Mouse (Mus musculus) right cerebral cortex, postnatal 14 days (tissue): ENCODE measurements around the gene Mybpc3.
A peak's percentile ranks its signal among the peaks of the same experiment; 100 is the strongest.
"Not testable (repeated sequence)": the region's sequence is repeated elsewhere in the genome, so short reads cannot be mapped to it uniquely, and the experiment has no call there.

Experiments
- DNase-seq: peaks from one replicate; pipeline ENCODE4 v3.0.0; 2022

Mybpc3 gene

GRCm38 (mm10) chr2:91088987-91089386 lies 29.0 kb upstream of the Mybpc3 start:
- DNase-seq, result no peak

DNA sequence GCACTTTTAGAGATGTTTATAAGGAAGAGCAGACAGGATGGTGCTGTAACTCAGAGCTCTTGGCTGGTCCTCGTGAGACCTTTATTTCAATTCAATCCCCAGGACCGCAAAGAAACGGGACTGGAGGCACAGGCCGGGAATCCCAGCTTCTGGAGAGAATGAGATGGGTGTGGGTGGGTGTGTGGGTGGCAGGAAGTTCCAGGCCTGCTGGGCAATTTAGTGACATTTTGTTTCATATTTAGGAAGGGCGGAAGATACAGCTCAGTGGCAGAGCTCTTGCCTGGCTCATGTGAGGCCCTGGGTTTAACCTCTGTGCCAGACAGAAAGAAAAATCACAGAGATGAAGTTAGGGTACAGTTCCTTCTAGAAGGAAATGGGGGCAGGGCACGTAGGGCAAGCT lies 27.7 kb upstream of the Mybpc3 start:
- no peak for DNase-seq

DNA sequence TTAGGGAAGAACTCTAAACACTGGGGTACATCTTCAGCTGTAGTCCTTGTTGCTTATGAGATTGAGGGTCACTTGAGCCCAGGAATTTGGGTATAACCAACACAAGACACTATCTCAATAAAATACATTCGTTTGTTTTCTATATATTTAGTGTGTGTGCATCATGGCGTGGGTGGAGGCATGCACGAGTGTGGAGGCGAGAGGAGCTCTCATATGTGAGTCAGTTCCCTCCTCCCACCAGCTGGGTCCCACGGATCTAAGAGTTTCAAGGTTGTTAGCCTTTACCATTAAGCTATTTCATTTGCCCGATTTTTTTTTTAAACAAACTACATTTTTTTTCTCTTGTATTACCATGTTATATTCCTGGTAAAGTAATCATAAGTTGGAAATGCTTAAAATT lies 27.1 kb upstream of the Mybpc3 start:
- no peak for DNase-seq

- DNase-seq, result no peak
These were observed 21.4 kb upstream of the Mybpc3 start for GRCm38 (mm10) chr2:91096524-91096923.

DNA sequence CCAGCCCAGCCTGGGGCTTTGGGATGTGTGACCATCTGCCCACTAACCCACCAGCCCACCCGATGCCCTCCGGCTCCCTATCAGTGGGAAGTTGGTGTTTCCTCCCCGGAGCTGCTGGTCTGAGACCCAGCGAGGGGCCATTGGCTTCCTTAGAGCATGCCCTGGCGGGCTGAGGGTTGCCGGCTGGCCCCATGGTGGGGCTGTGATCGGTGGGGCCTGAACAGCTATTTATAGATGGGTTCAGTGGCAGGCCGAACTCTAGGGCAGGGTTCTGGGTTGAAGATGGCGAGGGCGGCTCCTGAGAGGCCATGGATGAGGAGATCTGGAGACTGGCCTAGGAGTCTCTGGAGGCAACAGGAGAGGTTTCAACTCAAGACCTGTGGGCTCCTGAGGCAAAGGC lies 20.9 kb upstream of the Mybpc3 start:
- no peak for DNase-seq

- no peak for DNase-seq
These were observed 19.8 kb upstream of the Mybpc3 start for GRCm38 (mm10) chr2:91098156-91098555.

GRCm38 (mm10) chr2:91101124-91101740 lies 16.7 kb upstream of the Mybpc3 start:
- peak; percentile 96 for DNase-seq

DNA sequence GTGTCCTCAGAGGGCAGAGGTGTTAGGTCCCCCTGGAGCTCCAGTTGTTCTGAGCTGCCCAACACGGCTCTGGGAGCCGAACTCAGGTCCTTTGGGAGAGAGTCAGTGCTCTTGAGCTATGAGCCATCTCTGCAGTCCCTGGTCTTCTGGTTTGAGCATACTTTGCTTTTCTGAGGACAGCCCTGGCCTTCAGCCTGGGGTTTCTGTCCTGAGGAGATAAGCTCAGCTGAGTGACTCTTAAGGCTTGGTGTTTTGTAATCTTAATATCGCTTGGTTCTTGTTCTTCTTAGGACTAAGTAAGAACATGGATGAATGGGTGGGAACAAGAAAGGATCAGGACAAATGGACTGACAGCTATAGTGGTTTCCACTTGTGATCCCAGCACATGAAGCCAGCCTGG lies 9.8 kb upstream of the Mybpc3 start:
- DNase-seq, result no peak

DNA sequence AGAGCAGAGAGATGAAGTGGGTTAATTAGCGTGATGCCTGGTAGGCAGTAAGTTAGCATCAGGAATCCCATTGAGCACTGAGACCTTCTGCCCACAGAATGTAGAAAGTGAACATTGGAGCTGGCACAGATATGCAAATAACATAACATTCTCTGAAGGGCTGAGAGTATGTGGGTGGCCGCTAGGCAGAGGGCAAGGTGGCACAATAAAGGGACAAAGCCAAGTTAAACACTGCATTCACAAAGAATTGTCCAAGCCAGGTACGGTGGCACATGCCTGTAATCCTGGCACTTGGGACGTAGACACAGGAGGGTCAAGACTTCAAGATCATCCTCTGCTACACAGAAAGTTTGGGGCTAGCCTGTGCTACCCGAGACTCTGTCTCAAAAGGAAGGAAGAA lies 8.7 kb upstream of the Mybpc3 start:
- DNase-seq, result no peak

GRCm38 (mm10) chr2:91109807-91110385 lies 8.0 kb upstream of the Mybpc3 start:
- no peak for DNase-seq

GRCm38 (mm10) chr2:91110429-91110828 lies 7.5 kb upstream of the Mybpc3 start:
- no peak for DNase-seq

DNA sequence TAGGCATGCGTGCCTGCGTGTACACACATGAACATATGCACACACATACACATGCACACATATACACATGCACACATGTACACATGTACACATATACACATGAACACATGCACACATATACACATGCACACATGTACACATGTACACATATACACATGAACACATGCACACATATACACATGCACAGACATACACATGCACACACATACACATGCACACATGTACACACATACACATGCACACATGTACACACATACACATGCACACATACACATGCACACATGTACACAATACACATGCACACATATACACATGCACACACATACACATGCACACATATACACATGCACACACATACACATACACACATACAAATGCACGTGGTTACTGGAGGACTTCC lies 6.1 kb upstream of the Mybpc3 start:
- DNase-seq, result not testable (repeated sequence)

DNA sequence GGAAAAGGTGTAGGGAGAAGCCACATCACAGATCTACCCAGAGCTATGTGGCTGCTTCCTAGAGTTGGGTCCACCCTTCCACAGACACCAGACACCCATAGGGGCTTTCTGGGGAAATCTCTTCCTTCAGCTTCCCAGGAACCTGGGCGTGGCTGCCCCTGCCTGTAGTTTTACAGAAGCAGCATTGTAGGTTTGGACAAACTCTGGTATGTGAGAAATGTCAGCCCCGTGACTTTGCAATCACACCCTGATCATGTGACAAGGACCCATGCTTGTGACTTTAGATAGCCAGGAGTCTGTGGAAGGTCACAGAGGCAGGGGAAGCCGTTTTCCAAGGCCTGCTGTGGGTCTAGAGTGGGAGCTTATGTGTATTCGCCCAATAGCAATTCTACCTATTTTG lies 5.5 kb upstream of the Mybpc3 start:
- no peak for DNase-seq

GRCm38 (mm10) chr2:91113334-91113733 lies 4.6 kb upstream of the Mybpc3 start:
- DNase-seq, result no peak

GRCm38 (mm10) chr2:91113852-91114251 lies 4.1 kb upstream of the Mybpc3 start:
- DNase-seq, result no peak

DNA sequence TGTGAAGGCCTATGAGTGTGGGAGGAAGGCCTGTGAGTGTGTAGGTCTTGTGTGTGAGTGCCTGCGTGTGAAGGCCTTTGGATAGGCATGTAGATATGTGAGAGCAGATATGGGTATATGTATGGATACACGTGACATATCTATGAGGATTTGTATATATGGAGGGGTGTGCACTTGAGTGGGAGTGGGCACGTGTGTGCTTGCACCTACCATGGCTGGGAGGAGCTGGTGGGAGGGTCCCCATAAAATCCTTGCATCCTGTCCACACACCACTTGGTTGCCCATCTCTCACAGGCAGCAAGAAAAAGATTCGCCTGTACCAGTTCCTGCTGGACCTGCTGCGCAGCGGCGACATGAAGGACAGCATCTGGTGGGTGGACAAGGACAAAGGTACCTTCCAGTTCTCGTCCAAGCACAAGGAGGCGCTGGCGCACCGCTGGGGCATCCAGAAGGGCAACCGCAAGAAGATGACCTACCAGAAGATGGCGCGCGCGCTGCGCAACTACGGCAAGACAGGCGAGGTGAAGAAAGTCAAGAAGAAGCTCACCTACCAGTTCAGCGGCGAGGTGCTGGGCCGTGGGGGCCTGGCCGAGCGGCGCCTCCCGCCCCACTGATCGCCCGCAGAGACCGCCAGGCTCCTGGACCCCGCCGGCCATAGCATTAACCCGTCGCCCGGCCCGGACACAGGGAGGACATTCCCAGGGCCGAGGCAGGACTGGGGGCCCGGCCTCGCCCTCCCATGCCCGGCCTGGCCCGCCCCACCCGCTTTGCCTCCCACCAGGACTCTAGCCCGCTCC lies 3.0 kb upstream of the Mybpc3 start:
- peak; percentile 96 for DNase-seq

GRCm38 (mm10) chr2:91115578-91115970 lies 2.4 kb upstream of the Mybpc3 start:
- no peak for DNase-seq

DNA sequence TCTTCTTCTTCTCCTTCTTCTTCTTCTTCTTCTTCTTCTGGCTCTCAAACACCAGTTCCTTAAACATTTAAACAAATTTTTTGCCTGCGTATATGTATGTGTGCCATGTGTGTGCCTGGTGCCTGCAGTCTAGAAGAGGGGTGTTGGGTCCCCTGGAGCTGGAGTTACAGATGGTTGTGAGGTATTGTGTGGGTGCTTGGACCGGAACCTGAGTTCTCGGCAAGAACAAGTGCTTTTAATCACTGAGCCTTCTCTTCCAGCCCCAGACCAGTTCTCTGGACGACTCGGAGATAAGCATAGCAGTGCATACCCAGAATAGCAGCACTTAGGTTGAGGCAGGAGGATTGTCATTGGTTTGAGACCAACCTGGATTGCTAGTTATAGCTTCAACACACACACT lies 1.1 kb upstream of the Mybpc3 start:
- no peak for DNase-seq

DNA sequence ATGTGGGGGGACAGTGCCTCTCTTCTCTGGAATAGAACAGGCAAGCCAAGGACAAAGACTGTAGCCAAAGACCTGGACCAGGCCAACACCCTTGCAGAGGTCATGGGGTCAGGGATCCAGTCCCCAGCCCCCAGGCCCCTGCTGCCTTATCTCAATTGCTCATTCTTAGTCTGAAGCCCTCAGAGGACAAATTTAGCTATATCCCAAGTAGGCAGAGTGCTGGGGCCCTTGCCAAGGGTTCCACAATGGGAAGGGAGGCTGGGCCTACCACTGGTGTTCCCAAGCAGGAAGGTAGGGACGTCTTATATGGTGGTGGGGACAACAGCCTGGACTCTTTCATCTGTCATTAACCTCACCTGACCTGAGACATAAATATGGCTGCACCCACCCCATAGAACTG lies 703 bp downstream of the Mybpc3 start:
- no peak for DNase-seq

- no peak for DNase-seq
These were observed 1.1 kb downstream of the Mybpc3 start for GRCm38 (mm10) chr2:91119061-91119460.

DNA sequence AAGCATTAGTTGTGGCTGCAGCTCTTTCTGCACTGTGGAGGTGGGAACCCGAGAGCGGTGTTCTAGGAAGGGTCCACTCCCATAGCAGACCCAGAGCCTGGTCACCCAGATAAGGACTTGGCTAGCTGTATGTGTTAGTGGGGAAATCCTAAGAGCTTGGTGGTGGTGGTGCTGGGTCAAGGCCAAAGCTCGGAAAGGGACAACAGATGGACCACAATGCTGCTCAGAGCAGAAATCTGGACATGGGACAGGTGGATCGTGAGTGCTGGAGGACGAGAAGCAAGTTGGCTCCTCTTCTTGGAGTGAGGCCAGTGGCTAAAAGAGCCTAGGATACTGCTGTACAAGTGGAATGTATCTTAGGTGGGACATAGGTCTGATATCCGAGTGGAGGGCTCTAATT lies 1.6 kb downstream of the Mybpc3 start:
- no peak for DNase-seq

GRCm38 (mm10) chr2:91120261-91120671 lies 2.3 kb downstream of the Mybpc3 start:
- DNase-seq, result no peak

GRCm38 (mm10) chr2:91121011-91121410 lies 3.1 kb downstream of the Mybpc3 start:
- no peak for DNase-seq

GRCm38 (mm10) chr2:91121497-91121896 lies 3.6 kb downstream of the Mybpc3 start:
- DNase-seq, result no peak
